Mouse (Mus musculus) heart, postnatal 10 days (tissue): ENCODE data around the gene Abracl. TPM values are rescaled to one million over a fixed set of nuclear protein-coding genes. Genes with fewer than 3 reads are reported as not detected.

ENCODE experiments used
- total RNA-seq, 2 experiments: library from RNA; stranded (reverse); gene quantifications; 2 replicates each; pipeline ENCODE4 v1.2.3; 2021

The Abracl gene
- total RNA-seq, 2 experiments from 2014 or later = 87.8 to 96.2 TPM

Other genes starting within 250 kb of the Abracl start
- gene Txlnb, start 227.1 kb downstream of the Abracl start, total RNA-seq = 100 to 1,000 TPM; 136 to 145 TPM
- 10 to 100 TPM; 35.5 to 37.0 TPM for gene Heca, start 75.2 kb downstream of the Abracl start, total RNA-seq
- gene Reps1, start 32.6 kb upstream of the Abracl start, total RNA-seq = 10 to 100 TPM; 40.2 to 41.6 TPM
- not detected for gene Ect2l, start 187.6 kb upstream of the Abracl start, total RNA-seq
- 1 to 10 TPM; 6.4 to 6.7 TPM for gene Ccdc28a, start 211.7 kb upstream of the Abracl start, total RNA-seq